Mouse (Mus musculus) spleen, postnatal 4 days (tissue): ENCODE measurements around the gene Rnf144b.

Experiments
- DNase-seq, 2 experiments: peaks; one replicate each; pipeline ENCODE4 v3.0.0; 2022; ENCODE audit warnings: low spot score in 2 of 2

The Rnf144b gene

GRCm38 (mm10) chr13:47124449-47124848 is 2.0 kb downstream of the Rnf144b start:
- DNase-seq = no peak

- no peak for DNase-seq
Measured at GRCm38 (mm10) chr13:47124986-47125385, 2.5 kb downstream of the Rnf144b start.

- DNase-seq = no peak
Measured at GRCm38 (mm10) chr13:47125595-47125994, 3.1 kb downstream of the Rnf144b start.

- DNase-seq = no peak
Measured at GRCm38 (mm10) chr13:47129090-47129489, 6.6 kb downstream of the Rnf144b start.

GRCm38 (mm10) chr13:47133058-47133457 is 10.6 kb downstream of the Rnf144b start:
- no peak for DNase-seq

- no peak for DNase-seq
Measured at GRCm38 (mm10) chr13:47134836-47135235, 12.4 kb downstream of the Rnf144b start.

GRCm38 (mm10) chr13:47135741-47136140 is 13.3 kb downstream of the Rnf144b start:
- no peak for DNase-seq

- no peak for DNase-seq
Measured at GRCm38 (mm10) chr13:47142764-47143163, 20.3 kb downstream of the Rnf144b start.

- DNase-seq = no peak
Measured at GRCm38 (mm10) chr13:47145939-47146338, 23.5 kb downstream of the Rnf144b start.

GRCm38 (mm10) chr13:47146388-47146787 is 23.9 kb downstream of the Rnf144b start:
- DNase-seq = no peak

GRCm38 (mm10) chr13:47148573-47148972 is 26.1 kb downstream of the Rnf144b start:
- DNase-seq = no peak

- DNase-seq = no peak
Measured at GRCm38 (mm10) chr13:47149993-47150392, 27.5 kb downstream of the Rnf144b start.

GRCm38 (mm10) chr13:47151060-47151459 is 28.6 kb downstream of the Rnf144b start:
- no peak for DNase-seq

GRCm38 (mm10) chr13:47152390-47152789 is 29.9 kb downstream of the Rnf144b start:
- no peak for DNase-seq

GRCm38 (mm10) chr13:47153206-47153605 is 30.8 kb downstream of the Rnf144b start:
- DNase-seq = no peak

- DNase-seq = no peak
Measured at GRCm38 (mm10) chr13:47154866-47155265, 32.4 kb downstream of the Rnf144b start.

- DNase-seq = no peak
Measured at GRCm38 (mm10) chr13:47156841-47157240, 34.4 kb downstream of the Rnf144b start.

- no peak for DNase-seq
Measured at GRCm38 (mm10) chr13:47162001-47162400, 39.5 kb downstream of the Rnf144b start.

GRCm38 (mm10) chr13:47164732-47165131 is 42.3 kb downstream of the Rnf144b start:
- DNase-seq = no peak

GRCm38 (mm10) chr13:47165261-47165660 is 42.8 kb downstream of the Rnf144b start:
- DNase-seq = no peak

GRCm38 (mm10) chr13:47168484-47168883 is 46.0 kb downstream of the Rnf144b start:
- DNase-seq = no peak

GRCm38 (mm10) chr13:47170026-47170425 is 47.6 kb downstream of the Rnf144b start:
- no peak for DNase-seq

- DNase-seq = no peak
Measured at GRCm38 (mm10) chr13:47170811-47171555, 48.5 kb downstream of the Rnf144b start.

- DNase-seq = no peak
Measured at GRCm38 (mm10) chr13:47172891-47173290, 50.4 kb downstream of the Rnf144b start.
